In the genomic region with DNA sequence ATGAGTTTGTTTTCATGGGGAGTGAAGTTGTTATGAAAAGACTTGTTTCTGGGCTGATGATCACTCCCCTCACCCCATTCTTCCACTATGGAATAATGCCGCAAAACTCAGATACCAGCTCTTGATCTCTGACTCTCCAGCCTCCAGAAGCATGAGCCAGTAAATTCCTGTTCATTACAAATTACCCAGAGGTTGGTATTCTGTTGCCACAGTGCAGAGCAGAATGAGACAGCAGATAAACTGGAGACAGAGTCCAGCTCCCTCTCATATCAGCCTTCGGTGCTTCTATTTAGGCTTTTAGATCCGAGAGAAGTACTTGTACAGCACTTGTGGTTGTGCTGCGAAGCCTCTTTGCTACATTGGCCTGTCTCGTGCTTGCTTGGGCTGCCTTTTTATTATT, we compare ENCODE assay signal across 14 mouse cellular contexts. TPM values are rescaled to one million over a fixed set of nuclear protein-coding genes. Genes with fewer than 3 reads are reported as not detected.
"Had no signal": no experiment of that assay in that cellular context is flagged by ENCODE, and none has a peak within 500 bp of the region (broad histone marks: within the 10 kb centered on the region; RNA-seq: fewer than 3 reads in every experiment).

No protein-coding gene starts in this region.

- DNase-seq: lung, adult 2 months; lung, postnatal 36 days; midbrain, embryonic 14.5 days; thymus, postnatal 4 days had no signal

- H3K36me3 ChIP-seq: limb, embryonic 10.5 days; liver, embryonic 15.5 days; neural tube, embryonic 12.5 days had no signal

- ATAC-seq: lung, postnatal 0 days had no signal

- H3K4me2 ChIP-seq: liver, embryonic 11.5 days; liver, embryonic 15.5 days; neural tube, embryonic 12.5 days had no signal

- H3K4me1 ChIP-seq: limb, embryonic 10.5 days; liver, embryonic 15.5 days; neural tube, embryonic 12.5 days had no signal

- H3K9me3 ChIP-seq: limb, embryonic 10.5 days; liver, embryonic 15.5 days; neural tube, embryonic 12.5 days had no signal

- H3K27me3 ChIP-seq: liver, embryonic 15.5 days; neural tube, embryonic 12.5 days had no signal

- H3K27ac ChIP-seq: limb, embryonic 10.5 days; liver, embryonic 15.5 days; neural tube, embryonic 12.5 days; stomach, postnatal 0 days had no signal

- H3K4me3 ChIP-seq: limb, embryonic 10.5 days; liver, embryonic 15.5 days; neural tube, embryonic 12.5 days had no signal

- H3K9ac ChIP-seq: liver, embryonic 15.5 days; neural tube, embryonic 12.5 days had no signal

RNA-seq across cellular contexts. Expression of a gene that starts 18.5 kb away (rescaled TPM):
- total RNA-seq: layer of hippocampus, adult 8-10 months; megakaryocyte progenitor cell, adult 5-6 weeks; monocyte, adult 5-6 weeks; neutrophil, adult 5-6 weeks had no signal
